Mouse (Mus musculus) telencephalon, adult 2 months (tissue): Measurements from ENCODE around the gene Gsg1l.

Source experiments
- DNase-seq: peaks from one replicate; pipeline ENCODE4 v3.0.0-alpha.2; 2011; ENCODE audit warnings: low read depth, low spot score

The Gsg1l gene

DNA sequence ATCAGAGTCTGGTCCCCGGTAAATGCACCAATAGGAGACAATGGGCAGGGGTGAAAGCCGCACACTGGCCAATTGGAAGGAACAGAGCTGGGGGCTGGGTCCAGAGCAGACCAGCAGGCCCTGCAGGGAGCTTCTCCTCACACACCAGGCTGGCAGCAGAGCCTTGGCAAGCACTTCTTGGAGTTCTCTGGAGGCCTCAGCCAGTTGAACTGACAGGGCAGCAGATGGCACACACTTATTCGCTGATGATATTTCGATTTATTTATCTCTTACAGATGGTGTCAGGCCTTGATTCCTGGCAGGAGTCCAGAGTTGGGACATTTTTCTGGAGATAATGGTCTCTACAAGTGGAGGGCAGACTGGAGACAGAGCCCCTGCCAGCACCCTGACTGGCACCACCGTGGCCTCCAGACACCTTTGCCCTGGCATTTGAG, 49.4 kb downstream of the Gsg1l start:
- no peak for DNase-seq

GRCm38 (mm10) chr7:126032365-126032755, 49.9 kb downstream of the Gsg1l start:
- no peak for DNase-seq

DNA sequence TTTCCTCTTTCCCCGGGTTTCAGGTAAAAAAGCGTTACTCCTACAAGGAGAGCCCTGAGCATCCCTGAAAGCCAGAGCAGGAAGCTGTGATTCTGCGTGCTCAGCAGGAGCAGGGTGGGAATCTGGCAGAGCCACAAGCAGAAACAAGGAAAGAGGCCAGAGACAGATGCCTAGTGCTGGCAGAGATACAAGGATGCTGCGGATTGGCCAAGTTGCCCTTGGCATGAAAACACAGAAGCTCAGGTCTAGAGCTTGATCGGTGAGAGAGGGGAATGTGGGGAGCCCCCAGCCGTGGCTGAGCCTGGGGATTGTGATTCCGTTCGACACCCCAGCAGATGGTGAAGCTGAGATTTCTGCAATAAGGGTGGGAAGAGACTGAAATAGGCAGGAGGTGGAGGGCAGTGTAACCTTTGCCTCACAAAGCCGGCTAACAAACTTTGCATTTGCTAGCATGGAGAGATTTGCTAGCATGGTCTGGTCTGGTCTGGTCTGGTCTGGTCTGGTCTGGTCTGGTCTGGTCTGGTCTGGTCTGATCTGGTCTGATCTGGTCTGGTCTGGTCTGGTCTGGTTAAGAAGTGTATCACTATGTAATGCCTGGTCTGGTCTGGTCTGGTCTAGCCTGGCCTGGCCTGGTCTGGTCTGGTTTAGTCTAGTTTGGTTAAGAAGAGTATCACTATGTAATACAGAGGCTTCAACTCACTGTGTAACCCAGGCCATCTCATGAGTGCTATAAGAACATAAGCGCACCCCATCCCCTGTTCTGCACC, 50.4 kb downstream of the Gsg1l start:
- peak; percentile 59 for DNase-seq

DNA sequence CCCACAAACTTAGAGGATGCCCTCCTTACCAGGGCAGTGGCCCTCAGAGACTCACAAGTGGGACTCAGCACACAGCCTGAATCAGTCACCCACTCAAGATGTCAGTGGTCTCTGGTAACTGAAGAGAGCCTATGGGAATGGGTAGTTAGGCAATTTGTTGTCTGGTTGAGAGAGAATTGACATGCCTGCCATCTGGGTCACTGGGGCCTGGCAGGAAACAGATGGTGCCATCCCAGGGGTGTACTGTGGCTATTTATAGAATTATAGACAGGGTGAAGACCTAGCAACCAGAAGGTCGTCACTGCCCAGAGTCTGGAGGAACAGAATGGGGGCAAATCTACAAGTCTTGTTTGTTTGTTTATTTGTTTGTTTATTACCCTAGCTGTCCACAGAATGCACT, 54.8 kb downstream of the Gsg1l start:
- DNase-seq: no peak

DNA sequence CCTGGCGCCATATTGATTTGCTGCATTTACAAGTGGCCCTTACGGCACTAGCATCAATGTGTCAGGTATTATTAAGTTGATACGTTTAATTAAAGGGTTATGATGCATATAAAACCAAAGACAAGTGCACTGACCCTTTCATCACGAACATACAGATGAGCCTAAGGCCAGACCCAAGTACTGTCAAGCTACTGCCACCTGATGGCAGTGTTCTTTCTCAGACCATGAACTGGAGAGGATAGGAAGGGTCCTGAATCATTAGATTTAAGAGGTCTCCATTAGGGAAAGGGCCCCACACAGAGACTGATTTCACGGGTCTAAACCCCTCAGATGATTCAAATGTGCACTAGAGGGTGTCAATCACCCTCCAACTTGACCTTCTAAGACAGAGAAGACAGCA, 55.6 kb downstream of the Gsg1l start:
- no peak for DNase-seq

GRCm38 (mm10) chr7:126019966-126020365, 62.2 kb downstream of the Gsg1l start:
- no peak for DNase-seq

GRCm38 (mm10) chr7:126019321-126019720, 62.9 kb downstream of the Gsg1l start:
- DNase-seq: no peak

DNA sequence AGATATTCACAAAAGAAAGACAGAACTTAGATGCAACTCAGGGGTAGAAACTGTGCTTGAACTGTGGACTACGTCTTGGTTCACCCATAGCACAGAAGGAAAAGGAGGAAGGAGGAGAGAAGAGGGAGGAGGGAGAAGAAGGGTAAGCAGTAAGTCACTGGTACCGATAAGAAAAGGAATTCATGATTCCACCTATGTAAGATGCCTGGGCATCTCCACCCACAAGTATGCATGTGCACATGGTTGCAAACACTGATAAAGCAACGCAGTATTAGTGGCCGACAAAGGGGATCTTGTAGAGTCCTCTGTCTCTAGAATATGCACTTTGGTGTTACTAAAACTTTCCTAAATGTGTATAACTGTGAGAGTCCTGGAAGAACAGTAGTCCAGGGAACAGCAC, 64.8 kb downstream of the Gsg1l start:
- DNase-seq: no peak

DNA sequence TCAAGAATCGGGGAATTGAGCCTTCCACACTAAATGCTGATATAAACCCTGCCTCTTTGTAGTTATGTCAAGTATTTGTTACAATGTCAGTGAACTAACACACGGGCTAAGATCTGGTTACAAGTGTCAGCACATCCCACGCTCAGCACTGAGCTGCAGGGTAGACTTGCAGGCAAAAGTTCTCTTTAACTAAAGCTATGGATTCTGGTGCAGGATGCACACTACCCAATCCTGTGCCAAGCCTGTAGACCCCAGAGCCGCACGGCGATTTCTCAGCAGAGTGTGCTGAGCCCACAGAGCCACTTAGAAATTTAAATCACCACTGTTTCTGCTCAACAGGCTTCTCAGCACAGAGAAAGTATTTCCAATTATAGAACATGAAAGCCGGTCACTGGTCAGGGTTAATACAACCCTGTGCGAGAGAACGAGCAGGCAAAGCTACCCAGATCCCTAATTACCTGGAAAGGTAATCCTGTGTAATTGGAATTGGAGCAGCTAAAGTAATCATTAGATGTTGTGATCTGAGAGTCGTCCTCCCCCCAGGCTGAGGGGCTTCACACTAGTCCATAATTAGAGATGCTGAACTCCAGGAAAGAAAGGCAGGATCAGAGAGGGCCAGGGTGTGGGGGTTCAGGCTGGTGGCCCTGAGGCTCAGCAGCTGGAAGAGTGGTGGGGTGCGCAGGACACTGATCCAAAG, 69.7 kb downstream of the Gsg1l start:
- DNase-seq: no peak

GRCm38 (mm10) chr7:126008789-126009148, 73.4 kb downstream of the Gsg1l start:
- DNase-seq: peak; percentile 83

DNA sequence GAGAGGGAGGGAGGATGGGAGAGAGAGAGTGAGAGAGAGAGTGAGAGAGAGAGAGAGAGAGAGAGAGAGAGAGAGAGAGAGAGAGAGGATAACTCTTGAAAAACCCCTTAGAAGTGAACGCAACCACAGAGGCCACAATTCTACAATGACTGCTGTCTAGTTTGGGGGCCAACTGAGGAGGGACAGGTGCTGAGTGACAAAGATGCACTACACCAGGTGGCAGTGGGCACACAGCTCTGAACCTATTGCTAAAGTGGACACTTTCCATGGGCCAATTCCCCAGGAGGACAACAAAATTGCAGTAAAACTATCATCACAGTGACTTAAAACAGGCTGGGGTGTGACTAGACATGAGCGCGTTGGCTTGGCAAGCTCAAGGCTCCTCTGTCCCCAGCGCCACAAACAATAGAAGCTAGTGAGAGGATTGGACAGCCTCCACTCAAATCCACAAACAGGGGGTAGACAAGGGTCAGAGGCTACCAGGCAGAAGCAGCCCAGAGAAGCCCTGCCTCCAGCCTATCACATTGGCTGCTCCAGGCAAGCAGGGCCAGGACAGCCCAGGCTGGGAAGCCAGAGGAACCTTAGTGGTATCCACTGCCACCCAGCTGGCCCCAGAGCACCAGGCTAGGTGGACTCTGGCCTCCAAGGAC, 73.9 kb downstream of the Gsg1l start:
- no peak for DNase-seq

DNA sequence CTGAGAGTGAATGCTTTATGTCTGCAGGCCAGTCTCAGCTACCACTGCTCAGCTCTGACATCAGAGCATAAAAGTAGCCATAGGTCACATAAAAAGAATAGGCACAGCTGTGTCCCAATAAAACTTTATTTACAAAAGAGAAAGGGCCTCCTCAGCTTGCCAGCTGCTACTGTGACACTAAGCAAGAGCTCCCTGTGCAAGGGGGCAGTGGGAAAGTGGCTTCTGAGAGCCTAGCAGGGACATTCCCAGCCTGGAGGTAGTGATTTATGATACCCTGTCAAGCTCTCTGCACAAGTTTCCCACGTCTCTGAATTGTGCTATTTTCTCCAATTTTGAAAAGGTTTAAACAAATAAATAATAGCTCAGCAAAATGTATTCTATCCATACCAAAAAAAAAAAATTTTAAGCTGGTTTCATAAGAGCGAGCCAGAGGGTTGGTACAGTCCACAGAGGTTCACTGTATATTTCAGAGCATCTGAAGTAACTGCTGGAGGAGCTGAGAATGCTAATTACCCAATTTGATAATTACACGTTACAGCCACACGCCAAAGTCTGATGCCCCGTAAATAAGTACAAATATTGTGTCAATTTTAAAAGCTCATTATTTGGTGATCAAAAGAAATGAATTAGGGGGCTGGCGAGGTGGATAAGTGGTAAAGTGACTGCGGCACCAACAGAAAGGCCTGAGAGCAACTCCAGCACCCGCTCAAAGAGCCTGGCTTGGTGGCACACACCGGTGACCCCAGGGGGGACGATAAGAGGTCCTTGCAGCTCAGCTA, 74.9 kb downstream of the Gsg1l start:
- DNase-seq: no peak

DNA sequence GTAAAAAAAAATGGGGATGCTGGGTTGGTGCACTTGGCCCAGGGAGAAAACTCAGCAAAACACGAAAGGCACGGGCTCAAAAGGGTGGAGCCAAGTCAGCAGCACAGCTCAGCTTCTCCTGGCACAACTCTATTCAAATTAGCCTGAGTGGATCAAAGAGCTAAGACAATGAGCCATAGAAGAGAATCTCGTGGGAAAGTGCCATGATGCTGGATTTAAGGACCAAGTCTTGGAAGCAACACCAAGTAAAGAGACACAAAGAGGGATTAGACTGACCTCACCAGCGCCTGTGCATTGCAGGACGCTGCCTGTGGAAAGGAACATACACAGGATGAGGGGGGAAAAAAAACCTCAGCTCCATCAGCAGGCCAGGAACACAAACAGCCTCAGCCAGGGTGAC, 76.9 kb downstream of the Gsg1l start:
- DNase-seq: no peak

DNA sequence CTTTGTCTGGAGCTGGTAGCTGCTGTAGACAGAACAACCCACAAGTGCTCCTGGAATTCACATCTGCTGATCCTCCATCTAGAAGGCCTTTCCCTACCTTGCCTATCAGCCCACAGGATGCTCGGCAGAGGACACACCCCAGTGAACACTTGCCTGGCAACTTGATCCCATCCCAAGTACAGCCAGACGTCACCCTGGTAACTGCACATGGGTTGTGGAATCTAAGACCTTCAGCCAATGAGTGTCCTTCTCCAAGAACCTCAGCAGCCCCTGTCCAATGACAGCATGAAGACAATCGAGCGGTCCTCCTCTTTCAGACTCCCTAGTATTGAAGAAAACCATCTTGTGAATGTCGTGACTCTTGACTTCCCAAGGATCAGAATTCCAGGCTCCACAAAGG, 80.5 kb downstream of the Gsg1l start:
- DNase-seq: no peak

DNA sequence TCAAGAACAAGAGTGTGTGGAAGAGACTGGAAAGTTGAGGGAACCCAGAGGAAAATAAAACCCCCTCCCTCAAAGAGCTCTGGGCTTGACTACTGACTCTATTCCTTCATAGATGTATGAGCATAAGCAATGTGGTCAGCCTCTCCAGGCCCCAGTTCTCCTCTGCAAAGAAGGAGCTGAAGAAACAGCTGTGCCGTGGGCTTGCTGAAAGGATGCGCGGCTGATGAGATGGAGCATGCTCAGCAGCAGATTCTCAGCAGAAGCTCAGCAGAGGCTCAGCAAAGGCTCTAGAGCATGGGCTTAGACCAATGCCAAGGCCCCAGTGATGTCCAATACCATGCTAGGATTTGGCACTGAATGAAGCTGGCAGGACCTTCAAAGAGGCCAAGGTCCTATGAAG, 82.3 kb downstream of the Gsg1l start:
- peak; percentile 73 for DNase-seq

DNA sequence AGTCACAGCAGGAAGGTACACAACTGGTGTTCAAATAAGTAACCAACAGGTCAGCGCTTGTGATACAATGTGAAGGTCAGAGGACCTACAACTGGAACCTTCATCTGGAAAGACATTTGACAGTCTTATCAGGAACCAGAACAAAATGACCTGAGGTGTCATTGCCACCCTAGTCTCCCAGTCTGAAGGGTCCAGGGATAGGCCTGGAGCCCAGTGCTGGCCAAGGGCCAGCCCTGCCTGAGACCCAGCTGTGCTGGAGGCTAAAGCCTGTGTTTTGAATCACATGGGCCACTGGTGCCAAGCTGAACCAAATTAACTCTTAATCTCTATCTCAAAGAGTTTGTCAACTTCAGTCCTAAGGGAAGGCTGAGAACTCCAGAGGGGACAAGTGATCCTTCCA, 86.1 kb downstream of the Gsg1l start:
- DNase-seq: no peak

DNA sequence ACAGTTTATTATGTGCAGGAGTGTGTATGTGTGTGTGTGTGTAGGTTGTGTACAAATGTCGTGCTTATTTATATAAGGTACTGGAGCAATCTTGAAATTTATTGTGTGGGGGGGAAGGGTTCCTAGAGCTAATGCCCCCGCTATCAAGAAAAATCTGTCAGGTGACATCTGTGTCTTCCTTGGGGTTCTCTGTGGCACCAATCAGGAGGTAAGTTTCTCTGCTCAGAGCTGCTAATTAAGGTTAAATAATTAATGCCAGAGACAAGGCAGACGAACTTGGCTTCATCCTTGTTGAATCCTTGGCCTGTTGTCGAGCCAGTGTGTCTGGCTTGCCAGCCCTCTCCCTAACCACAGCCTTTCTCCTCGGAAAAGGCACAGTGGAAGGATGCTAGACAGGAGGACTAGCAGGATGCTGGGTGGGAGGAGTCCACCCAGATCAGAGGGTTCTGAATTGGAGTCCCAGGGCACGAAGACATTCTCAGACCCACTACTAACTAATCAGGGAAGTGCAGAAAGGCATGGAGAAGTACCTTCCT, 89.8 kb downstream of the Gsg1l start:
- DNase-seq: no peak

GRCm38 (mm10) chr7:125991846-125992245, 90.4 kb downstream of the Gsg1l start:
- DNase-seq: no peak

DNA sequence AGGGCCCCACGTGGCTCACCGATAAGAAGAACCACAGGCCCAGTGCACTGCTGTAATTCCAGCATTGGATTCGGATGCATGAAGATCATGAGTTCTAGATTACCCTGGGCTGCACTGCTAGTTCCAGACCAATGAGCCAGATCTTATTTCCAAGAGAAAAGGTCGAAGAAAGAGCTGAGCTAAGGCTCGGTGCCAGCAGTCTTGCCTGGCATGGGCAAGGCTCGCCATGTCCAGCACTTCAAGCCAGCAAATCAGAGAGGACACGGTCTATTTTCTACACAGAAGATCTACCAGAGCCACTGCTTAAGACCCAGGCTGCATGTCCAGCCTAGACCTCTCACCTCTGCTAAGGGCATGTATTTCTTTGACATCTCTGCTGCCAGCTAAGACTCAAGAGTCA, 92.2 kb downstream of the Gsg1l start:
- no peak for DNase-seq

- no peak for DNase-seq
Measured at GRCm38 (mm10) chr7:125989489-125989888, 92.7 kb downstream of the Gsg1l start.

DNA sequence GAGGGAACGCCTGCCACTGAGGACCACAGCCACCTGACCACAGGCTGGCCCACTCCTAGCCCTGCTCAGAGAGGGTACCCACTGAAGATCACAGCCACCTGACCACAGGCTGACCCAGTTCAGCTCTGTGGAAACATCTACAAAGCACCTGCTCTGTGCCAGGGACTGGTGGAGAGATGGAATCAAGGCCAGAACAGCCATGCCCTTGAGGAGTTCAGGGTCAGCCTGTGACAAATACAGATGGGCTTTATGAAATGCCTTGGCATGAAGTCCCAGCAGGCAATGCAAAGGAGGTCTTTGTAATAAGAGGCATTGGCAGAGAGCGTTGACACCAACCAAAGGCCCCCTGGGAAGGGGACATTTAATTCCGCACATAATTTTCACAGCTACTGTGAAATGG, 93.9 kb downstream of the Gsg1l start:
- DNase-seq: no peak

DNA sequence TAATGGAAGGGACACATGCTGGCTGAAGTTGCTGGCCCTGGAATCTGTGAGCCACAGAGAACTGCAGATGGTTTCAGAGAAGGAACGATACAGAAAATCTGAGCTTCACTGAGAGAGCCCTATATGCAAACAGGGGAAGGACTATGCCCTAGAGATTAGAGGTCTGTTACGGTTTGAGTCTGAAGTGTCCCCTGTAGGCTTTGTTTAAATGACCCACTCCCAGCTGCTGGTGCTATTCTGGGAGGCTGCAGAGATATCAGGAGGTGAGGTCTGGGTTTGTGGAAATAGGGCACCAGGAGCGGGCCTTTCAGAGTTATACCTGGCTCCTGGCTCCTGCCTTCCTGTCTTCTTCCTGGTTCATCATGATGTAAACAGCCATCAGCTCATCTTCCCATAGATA, 95.1 kb downstream of the Gsg1l start:
- no peak for DNase-seq
